Comparison of ENCODE assay signal across 11 mouse cellular contexts in genomic region chr8:95025421-95025820, GRCm38 (mm10). TPM values are rescaled to one million over a fixed set of nuclear protein-coding genes. Genes with fewer than 3 reads are reported as not detected.
DNase-seq lines count a peak whose midpoint lies in the region; ATAC-seq lines count a peak whose summit lies in the region.
"Had no signal": no experiment of that assay in that cellular context is flagged by ENCODE, and none has a peak within 500 bp of the region (broad histone marks: within the 10 kb centered on the region; RNA-seq: fewer than 3 reads in every experiment).

No protein-coding gene starts in this region.

- no peak for ATAC-seq in hindbrain, embryonic 11.5 days (ENCODE audit: low FRiP score)
- no peak for ATAC-seq in hindbrain, embryonic 14.5 days (ENCODE audit: low FRiP score)
- ATAC-seq in erythroblast, adult 5-6 weeks (replicated peaks; ENCODE audit: low FRiP score, poor library complexity, severe bottlenecking) = peak; percentile 64; the same call in 1 of the 2 replicates

- H3K9me3 ChIP-seq in hindbrain, embryonic 11.5 days (ENCODE audit: control insufficient read depth, low read length) = no peaks in the 10 kb centered on the region
- 0 out of 2 replicates have a peak, but pooled peaks cover 4% of the 10 kb centered on the region for H3K9me3 ChIP-seq in hindbrain, embryonic 14.5 days (ENCODE audit: control insufficient read depth, low read length)
- no peaks in the 10 kb centered on the region; the same call in 1 of the 2 replicates for H3K9me3 ChIP-seq in forebrain, embryonic 10.5 days
- H3K9me3 ChIP-seq: limb, embryonic 12.5 days; neural tube, embryonic 13.5 days had no signal

- peak; percentile 47 for DNase-seq in hindbrain, embryonic 11.5 days (ENCODE audit: low spot score)
- DNase-seq in hindbrain, embryonic 14.5 days (ENCODE audit: low spot score) = no peak
- peak; percentile 39 to 71 for DNase-seq in spleen, postnatal 10 days (ENCODE audit: low spot score in 2 of 2)
- no peak for DNase-seq in spleen, postnatal 36 days (ENCODE audit: low spot score in 2 of 2)
- peak; percentile 39 for DNase-seq in thymus, postnatal 25 days
- DNase-seq in forebrain, embryonic 10.5 days (ENCODE audit: extremely low spot score, low spot score) = no peak
- DNase-seq in layer of hippocampus, postnatal 14 days (ENCODE audit: low spot score in 2 of 2) = no peak

- no peaks in the 10 kb centered on the region for H3K4me1 ChIP-seq in hindbrain, embryonic 11.5 days (replicated peaks; ENCODE audit: control insufficient read depth, insufficient read depth, low read length)
- no peaks in the 10 kb centered on the region for H3K4me1 ChIP-seq in hindbrain, embryonic 14.5 days (replicated peaks; ENCODE audit: control insufficient read depth, insufficient read depth, low read length)
- peaks cover 29% of the 10 kb centered on the region for H3K4me1 ChIP-seq in forebrain, embryonic 10.5 days
- H3K4me1 ChIP-seq: neural tube, embryonic 13.5 days had no signal

- 68% methylated on average over 2 of the region's 2 CpGs for whole genome bisulfite sequencing in hindbrain, embryonic 11.5 days
- 70% methylated on average over 2 of the region's 2 CpGs for WGBS in hindbrain, embryonic 14.5 days
- 82% methylated on average over 2 of the region's 2 CpGs for WGBS in forebrain, embryonic 10.5 days

- no peak overlapping the region for H3K27ac ChIP-seq in hindbrain, embryonic 11.5 days (ENCODE audit: low read depth, low read length)
- H3K27ac ChIP-seq in hindbrain, embryonic 14.5 days = no peak overlapping the region
- H3K27ac ChIP-seq in forebrain, embryonic 10.5 days = no peak overlapping the region
- H3K27ac ChIP-seq: limb, embryonic 12.5 days; neural tube, embryonic 13.5 days had no signal

- H3K4me3 ChIP-seq in hindbrain, embryonic 11.5 days (ENCODE audit: low read depth, low read length) = no peak overlapping the region
- no peak overlapping the region for H3K4me3 ChIP-seq in hindbrain, embryonic 14.5 days (replicated peaks; ENCODE audit: low read length)
- no peak overlapping the region for H3K4me3 ChIP-seq in forebrain, embryonic 10.5 days
- H3K4me3 ChIP-seq: limb, embryonic 12.5 days; neural tube, embryonic 13.5 days had no signal

- no peak overlapping the region for H3K9ac ChIP-seq in hindbrain, embryonic 11.5 days (ENCODE audit: low read depth, low read length)
- no peak overlapping the region for H3K9ac ChIP-seq in hindbrain, embryonic 14.5 days
- H3K9ac ChIP-seq: limb, embryonic 12.5 days; neural tube, embryonic 13.5 days had no signal

- no peaks in the 10 kb centered on the region for H3K27me3 ChIP-seq in hindbrain, embryonic 11.5 days (ENCODE audit: control insufficient read depth, insufficient read depth, low read length)
- no peaks in the 10 kb centered on the region for H3K27me3 ChIP-seq in hindbrain, embryonic 14.5 days (ENCODE audit: control insufficient read depth, insufficient read depth, low read length)
- no peaks in the 10 kb centered on the region for H3K27me3 ChIP-seq in forebrain, embryonic 10.5 days (ENCODE audit: poor library complexity, severe bottlenecking)
- H3K27me3 ChIP-seq: limb, embryonic 12.5 days; neural tube, embryonic 13.5 days had no signal

- no peaks in the 10 kb centered on the region for H3K36me3 ChIP-seq in hindbrain, embryonic 11.5 days (ENCODE audit: control insufficient read depth, insufficient read depth, low read length)
- H3K36me3 ChIP-seq in hindbrain, embryonic 14.5 days (replicated peaks; ENCODE audit: control insufficient read depth, insufficient read depth) = no peaks in the 10 kb centered on the region
- H3K36me3 ChIP-seq in forebrain, embryonic 10.5 days (replicated peaks) = no peaks in the 10 kb centered on the region
- H3K36me3 ChIP-seq: limb, embryonic 12.5 days; neural tube, embryonic 13.5 days had no signal

- H3K4me2 ChIP-seq in hindbrain, embryonic 11.5 days (replicated peaks; ENCODE audit: low read depth, low read length) = no peak overlapping the region
- no peak overlapping the region for H3K4me2 ChIP-seq in hindbrain, embryonic 14.5 days (replicated peaks)
- H3K4me2 ChIP-seq: limb, embryonic 12.5 days; neural tube, embryonic 13.5 days had no signal

RNA-seq across cellular contexts. Expression of gene Adgrg3, which starts 7.9 kb away (rescaled TPM):
- polyA plus RNA-seq in hindbrain, embryonic 11.5 days (2014; fragmentation: Nextera tagmentation; extraction: Ambion mirVana) = 2.5 and 4.7 TPM in 2 replicates
- polyA plus RNA-seq in hindbrain, embryonic 14.5 days (2014; fragmentation: Nextera tagmentation; extraction: Ambion mirVana) = 1.1 and 1.2 TPM in 2 replicates
- total RNA-seq in erythroblast, adult 5-6 weeks (2015; ENCODE audit: low replicate concordance) = 24.2 and 30.9 TPM in 2 replicates
- 20.9 and 34.9 TPM in 2 replicates for total RNA-seq in erythroblast, adult 5-6 weeks (2017; ENCODE audit: low replicate concordance)
- 4.9 and 5.2 TPM in 2 replicates for polyA plus RNA-seq in forebrain, embryonic 10.5 days (2016; fragmentation: Nextera tagmentation; extraction: Ambion mirVana)
- under 1 TPM in 1 of 2 experiments, not detected in 1; 0.48 TPM for total RNA-seq in layer of hippocampus, postnatal 14 days (2021)

RNA-seq across cellular contexts. Expression of gene Drc7, which starts 29.5 kb away (rescaled TPM):
- polyA plus RNA-seq in hindbrain, embryonic 11.5 days (2014; fragmentation: Nextera tagmentation; extraction: Ambion mirVana) = 1.0 and 1.2 TPM in 2 replicates
- 1.8 and 2.3 TPM in 2 replicates for polyA plus RNA-seq in hindbrain, embryonic 14.5 days (2014; fragmentation: Nextera tagmentation; extraction: Ambion mirVana)
- total RNA-seq in erythroblast, adult 5-6 weeks (2015; ENCODE audit: low replicate concordance) = not detected in 2 replicates
- total RNA-seq in erythroblast, adult 5-6 weeks (2017; ENCODE audit: low replicate concordance) = 1.3 TPM in 1 of 2 replicates, not detected in the other
- polyA plus RNA-seq in forebrain, embryonic 10.5 days (2016; fragmentation: Nextera tagmentation; extraction: Ambion mirVana) = 0.18 and 0.24 TPM in 2 replicates
- total RNA-seq in layer of hippocampus, postnatal 14 days (2021) = 1 to 10 TPM; 2.1 to 4.4 TPM
- total RNA-seq: gastrocnemius, postnatal 4 days had no signal
- polyA plus RNA-seq: limb, embryonic 12.5 days had no signal

RNA-seq across cellular contexts. Expression of gene Adgrg1, which starts 50.9 kb away (rescaled TPM):
- 138 and 160 TPM in 2 replicates for polyA plus RNA-seq in hindbrain, embryonic 11.5 days (2014; fragmentation: Nextera tagmentation; extraction: Ambion mirVana)
- polyA plus RNA-seq in hindbrain, embryonic 14.5 days (2014; fragmentation: Nextera tagmentation; extraction: Ambion mirVana) = 115 and 123 TPM in 2 replicates
- total RNA-seq in erythroblast, adult 5-6 weeks (2015; ENCODE audit: low replicate concordance) = 28.2 and 32.1 TPM in 2 replicates
- 7.1 and 7.5 TPM in 2 replicates for total RNA-seq in erythroblast, adult 5-6 weeks (2017; ENCODE audit: low replicate concordance)
- 94.8 and 107 TPM in 2 replicates for polyA plus RNA-seq in forebrain, embryonic 10.5 days (2016; fragmentation: Nextera tagmentation; extraction: Ambion mirVana)
- 100 to 1,000 TPM; 113 to 146 TPM for total RNA-seq in layer of hippocampus, postnatal 14 days (2021)

RNA-seq across cellular contexts. Expression of gene Katnb1, which starts 55.6 kb away (rescaled TPM):
- polyA plus RNA-seq in hindbrain, embryonic 11.5 days (2014; fragmentation: Nextera tagmentation; extraction: Ambion mirVana) = 24.8 and 30.0 TPM in 2 replicates
- polyA plus RNA-seq in hindbrain, embryonic 14.5 days (2014; fragmentation: Nextera tagmentation; extraction: Ambion mirVana) = 36.6 and 39.2 TPM in 2 replicates
- total RNA-seq in erythroblast, adult 5-6 weeks (2015; ENCODE audit: low replicate concordance) = 1.7 and 1.9 TPM in 2 replicates
- total RNA-seq in erythroblast, adult 5-6 weeks (2017; ENCODE audit: low replicate concordance) = 9.1 and 12.3 TPM in 2 replicates
- polyA plus RNA-seq in forebrain, embryonic 10.5 days (2016; fragmentation: Nextera tagmentation; extraction: Ambion mirVana) = 30.7 and 33.1 TPM in 2 replicates
- total RNA-seq in layer of hippocampus, postnatal 14 days (2021) = 10 to 100 TPM; 38.7 to 46.0 TPM

Comparison
In these comparisons a context has a peak if more than half of its experiments do, and no peak if none do; other contexts are left out.
1. DNase-seq: peak in hindbrain, embryonic 11.5 days (single experiment), spleen, postnatal 10 days (2 of 2) and thymus, postnatal 25 days (single experiment); none in hindbrain, embryonic 14.5 days (single experiment), spleen, postnatal 36 days (0 of 2), forebrain, embryonic 10.5 days (single experiment) and layer of hippocampus, postnatal 14 days (0 of 2).